Mouse (Mus musculus): Measurements from ENCODE around the gene Bcl9l.
"Not testable (repeated sequence)": the region's sequence is repeated elsewhere in the genome, so short reads cannot be mapped to it uniquely, and the experiment has no call there.

Bcl9l gene

GRCm38 (mm10) chr9:44482552-44482951 lies at the start of gene Bcl9l:
Bcl9l (plus strand) TSS chr9:44482825.
- in situ Hi-C loops (cut with MboI; ENCODE audit: unreplicated experiment in 2 of 2), result no loop called here

GRCm38 (mm10) chr9:44435747-44436146 lies 46.9 kb upstream of the Bcl9l start:
- in situ Hi-C loops (cut with MboI; ENCODE audit: unreplicated experiment in 2 of 2), result no loop called here

GRCm38 (mm10) chr9:44440961-44441360 lies 41.7 kb upstream of the Bcl9l start, which contains the start of gene Foxr1:
Foxr1 (minus strand) TSS chr9:44441136.
- in situ Hi-C loops (cut with MboI; ENCODE audit: unreplicated experiment in 2 of 2), result no loop called here

- in situ Hi-C loops (cut with MboI; ENCODE audit: unreplicated experiment in 2 of 2), result not testable (repeated sequence)
Measured at GRCm38 (mm10) chr9:44444402-44445025, 38.1 kb upstream of the Bcl9l start.

GRCm38 (mm10) chr9:44450387-44450786 lies 32.2 kb upstream of the Bcl9l start:
- in situ Hi-C loops (cut with MboI; ENCODE audit: unreplicated experiment in 2 of 2), result loop anchor here (5.0 to 25.0 kb wide), 5 partner anchors 52 to 962 kb away; partner anchors contain the start of gene Ube4a (in 1 of the 2)

GRCm38 (mm10) chr9:44454132-44454890 lies 28.3 kb upstream of the Bcl9l start:
- in situ Hi-C loops (cut with MboI; ENCODE audit: unreplicated experiment in 2 of 2), result loop anchor here (5.0 to 25.0 kb wide), 5 partner anchors 48 to 958 kb away; partner anchors contain the start of gene Ube4a (in 1 of the 2)

- in situ Hi-C loops (cut with MboI; ENCODE audit: unreplicated experiment in 2 of 2), result loop anchor here (5.0 to 25.0 kb wide), 5 partner anchors 47 to 957 kb away; partner anchors contain the start of gene Ube4a (in 1 of the 2)
Measured at GRCm38 (mm10) chr9:44454891-44455220, 27.8 kb upstream of the Bcl9l start, which contains the start of gene Upk2. Upk2 (minus strand) TSS chr9:44454976.

- in situ Hi-C loops (cut with MboI; ENCODE audit: unreplicated experiment in 2 of 2), result loop anchor here (5.0 to 25.0 kb wide), 4 partner anchors 45 to 955 kb away; partner anchors contain the start of gene Ube4a (in 1 of the 2)
Measured at GRCm38 (mm10) chr9:44457035-44457742, 25.4 kb upstream of the Bcl9l start.

- in situ Hi-C loops (cut with MboI; ENCODE audit: unreplicated experiment in 2 of 2), result loop anchor here (25.0 kb wide), 2 partner anchors 500 to 950 kb away; partner anchors contain the start of gene Ube4a (in 1 of the 2)
Measured at GRCm38 (mm10) chr9:44461950-44462349, 20.7 kb upstream of the Bcl9l start.

- in situ Hi-C loops (cut with MboI; ENCODE audit: unreplicated experiment in 2 of 2), result loop anchor here (25.0 kb wide), 2 partner anchors 494 to 944 kb away; partner anchors contain the start of gene Ube4a (in 1 of the 2)
Measured at GRCm38 (mm10) chr9:44468224-44468623, 14.4 kb upstream of the Bcl9l start.

- in situ Hi-C loops (cut with MboI; ENCODE audit: unreplicated experiment in 2 of 2), result loop anchor here (25.0 kb wide), 2 partner anchors 494 to 944 kb away; partner anchors contain the start of gene Ube4a (in 1 of the 2)
Measured at GRCm38 (mm10) chr9:44468800-44469199, 13.8 kb upstream of the Bcl9l start.

GRCm38 (mm10) chr9:44473184-44473583 lies 9.4 kb upstream of the Bcl9l start:
- in situ Hi-C loops (cut with MboI; ENCODE audit: unreplicated experiment in 2 of 2), result loop anchor here (25.0 kb wide), 2 partner anchors 489 to 939 kb away; partner anchors contain the start of gene Ube4a (in 1 of the 2)

- in situ Hi-C loops (cut with MboI; ENCODE audit: unreplicated experiment in 2 of 2), result loop anchor here (25.0 kb wide), 2 partner anchors 488 to 938 kb away; partner anchors contain the start of gene Ube4a (in 1 of the 2)
Measured at GRCm38 (mm10) chr9:44474327-44474726, 8.3 kb upstream of the Bcl9l start.

- in situ Hi-C loops (cut with MboI; ENCODE audit: unreplicated experiment in 2 of 2), result loop anchor here in 1 of 2 experiments (5.0 kb wide), 1 partner anchor 171 kb away; no protein-coding TSS in a partner anchor
Measured at GRCm38 (mm10) chr9:44475936-44476335, 6.7 kb upstream of the Bcl9l start.

GRCm38 (mm10) chr9:44477339-44478228 lies 5.0 kb upstream of the Bcl9l start:
- in situ Hi-C loops (cut with MboI; ENCODE audit: unreplicated experiment in 2 of 2), result loop anchor here in 1 of 2 experiments (5.0 kb wide), 1 partner anchor 170 kb away; no protein-coding TSS in a partner anchor

- in situ Hi-C loops (cut with MboI; ENCODE audit: unreplicated experiment in 2 of 2), result loop anchor here in 1 of 2 experiments (5.0 kb wide), 1 partner anchor 169 kb away; no protein-coding TSS in a partner anchor
Measured at GRCm38 (mm10) chr9:44478229-44478921, 4.2 kb upstream of the Bcl9l start.

- in situ Hi-C loops (cut with MboI; ENCODE audit: unreplicated experiment in 2 of 2), result loop anchor here in 1 of 2 experiments (5.0 kb wide), 1 partner anchor 168 kb away; no protein-coding TSS in a partner anchor
Measured at GRCm38 (mm10) chr9:44478959-44479605, 3.5 kb upstream of the Bcl9l start.
